Mouse (Mus musculus): Measurements from ENCODE around the gene Fam118a.

DNA sequence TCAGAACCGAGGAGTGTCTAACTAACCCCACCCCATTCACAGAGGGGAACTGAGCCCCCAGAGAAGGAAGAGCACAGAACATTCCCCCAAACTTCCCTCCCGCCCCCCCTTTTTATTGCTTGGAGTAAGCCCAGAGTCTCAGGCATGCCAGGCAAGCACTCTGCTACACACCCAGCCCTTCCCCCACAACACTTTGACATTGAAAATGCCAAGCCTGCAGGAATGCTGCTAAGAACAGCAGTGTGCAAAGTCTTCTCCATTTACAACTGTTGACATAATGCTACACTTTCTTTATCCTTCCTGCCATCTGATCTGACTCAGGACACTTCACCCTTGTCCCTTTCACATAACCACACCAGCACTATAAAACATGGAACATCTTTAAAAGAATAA lies 16.1 kb upstream of the Fam118a start:
- TF ChIP-seq CTCF (IDR thresholded peaks at IDR 0.05; ENCODE audit: insufficient read depth, low read depth, low read length) = no peak
- no peak for TF ChIP-seq POLR2A (IDR thresholded peaks at IDR 0.05; ENCODE audit: insufficient read depth, low read depth, low read length)
